Mouse (Mus musculus) layer of hippocampus, postnatal 36 days (tissue): Measurements from ENCODE around the gene Vps37b. TPM values are rescaled to one million over a fixed set of nuclear protein-coding genes. Genes with fewer than 3 reads are reported as not detected.

Experiments
- DNase-seq, 2 experiments: peaks; one replicate each; pipeline ENCODE4 v3.0.0; 2022
- total RNA-seq, 2 experiments: library from RNA; stranded (reverse); gene quantifications; 2 replicates each; pipeline ENCODE4 v1.2.3; 2021

Gene Vps37b
- total RNA-seq, 2 experiments from 2014 or later, result 32.6 to 40.8 TPM

GRCm38 (mm10) chr5:124001274-124001673 is 30.8 kb downstream of the Vps37b start:
- no peak for DNase-seq

DNA sequence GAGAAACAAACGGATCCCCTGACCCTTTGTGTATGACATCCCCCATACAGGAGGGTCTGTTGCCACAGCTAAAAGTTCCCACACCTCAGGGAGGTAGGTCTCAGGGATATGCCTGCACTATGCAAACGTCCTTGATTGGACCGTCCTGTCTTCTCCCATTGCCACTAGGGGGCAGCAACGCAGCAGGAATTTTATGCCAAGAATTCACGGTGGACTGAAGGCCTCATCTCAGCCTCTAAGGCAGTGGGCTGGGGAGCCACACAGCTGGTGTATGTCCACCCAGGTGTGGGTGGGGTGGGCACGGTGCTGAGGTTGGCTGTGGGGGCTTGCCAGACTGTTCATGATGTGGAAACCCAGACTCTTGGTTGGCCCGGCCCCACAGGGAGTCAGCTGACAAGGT is 31.2 kb downstream of the Vps37b start:
- DNase-seq, result peak; percentile 86 to 91

GRCm38 (mm10) chr5:123998370-123998769 is 33.7 kb downstream of the Vps37b start:
- DNase-seq, result no peak

GRCm38 (mm10) chr5:123997811-123998210 is 34.3 kb downstream of the Vps37b start:
- no peak for DNase-seq

GRCm38 (mm10) chr5:123997211-123997751 is 34.8 kb downstream of the Vps37b start:
- no peak for DNase-seq

DNA sequence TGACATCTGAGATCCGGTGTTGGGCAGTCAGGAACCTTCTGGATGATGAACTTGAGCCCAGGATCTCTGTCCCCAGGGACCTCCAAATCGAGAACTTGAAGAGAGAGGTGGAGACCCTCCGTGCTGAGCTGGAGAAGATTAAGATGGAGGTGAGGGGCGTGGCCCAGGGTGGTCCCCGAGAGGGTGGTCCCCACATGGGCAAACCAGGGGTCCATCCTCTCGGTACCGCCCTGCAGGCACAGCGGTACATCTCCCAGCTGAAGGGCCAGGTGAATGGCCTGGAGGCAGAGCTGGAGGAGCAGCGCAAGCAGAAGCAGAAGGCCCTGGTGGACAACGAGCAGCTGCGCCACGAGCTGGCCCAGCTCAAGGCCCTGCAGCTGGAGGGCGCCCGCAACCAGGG is 35.4 kb downstream of the Vps37b start:
- DNase-seq, result no peak

GRCm38 (mm10) chr5:123996194-123996593 is 35.9 kb downstream of the Vps37b start:
- no peak for DNase-seq

- DNase-seq, result no peak
Measured at GRCm38 (mm10) chr5:123995388-123995787, 36.7 kb downstream of the Vps37b start.

- DNase-seq, result no peak
Measured at GRCm38 (mm10) chr5:123994468-123994867, 37.6 kb downstream of the Vps37b start.

GRCm38 (mm10) chr5:123993263-123994036 is 38.6 kb downstream of the Vps37b start:
- DNase-seq, result peak; percentile 82

- peak; percentile 77 to 81 for DNase-seq
Measured at GRCm38 (mm10) chr5:123992794-123993193, 39.3 kb downstream of the Vps37b start.

DNA sequence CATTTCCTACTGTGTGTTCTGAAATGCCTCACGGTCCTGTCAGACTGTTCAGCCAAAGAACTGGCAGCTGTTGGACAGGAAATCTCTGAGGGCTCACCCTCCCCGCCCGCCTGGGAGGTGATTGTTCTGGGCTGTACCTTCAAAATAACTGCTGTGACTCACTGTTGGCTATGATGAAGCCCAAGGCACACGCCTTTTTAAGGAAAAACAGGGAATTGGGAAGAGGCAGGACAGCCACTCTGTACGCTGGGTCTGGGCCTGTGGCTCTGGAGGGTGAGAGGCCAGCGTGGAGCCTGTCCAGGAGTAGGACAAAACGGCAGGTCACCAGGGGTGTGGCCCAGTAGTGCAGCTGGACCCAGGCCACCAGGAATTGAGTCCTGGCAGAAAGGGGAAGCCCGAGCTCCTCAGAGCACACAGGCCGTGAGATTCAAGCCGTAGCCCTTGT is 39.9 kb downstream of the Vps37b start:
- DNase-seq, result no peak

DNA sequence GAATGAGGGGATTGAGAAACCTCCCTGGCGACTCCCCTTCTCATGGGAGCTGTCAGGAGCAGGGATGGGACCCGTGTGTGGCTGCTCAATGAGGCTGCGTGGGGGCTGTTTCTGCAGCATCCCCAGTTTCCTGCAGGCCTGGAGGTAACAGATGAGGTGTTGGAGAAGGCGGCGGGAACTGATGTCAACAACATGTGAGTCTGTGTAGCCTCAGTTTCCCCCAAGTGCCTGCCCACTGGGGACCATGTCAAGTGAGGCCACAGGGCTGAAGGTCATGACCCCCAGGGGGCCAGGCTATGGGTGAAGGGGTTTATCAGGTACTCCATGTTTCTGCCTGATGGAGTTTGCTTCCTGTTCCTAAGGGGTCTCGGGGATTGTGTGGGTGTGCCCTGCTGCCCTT is 40.7 kb downstream of the Vps37b start:
- DNase-seq, result no peak

GRCm38 (mm10) chr5:123989941-123990885 is 41.9 kb downstream of the Vps37b start:
- DNase-seq, result no peak

DNA sequence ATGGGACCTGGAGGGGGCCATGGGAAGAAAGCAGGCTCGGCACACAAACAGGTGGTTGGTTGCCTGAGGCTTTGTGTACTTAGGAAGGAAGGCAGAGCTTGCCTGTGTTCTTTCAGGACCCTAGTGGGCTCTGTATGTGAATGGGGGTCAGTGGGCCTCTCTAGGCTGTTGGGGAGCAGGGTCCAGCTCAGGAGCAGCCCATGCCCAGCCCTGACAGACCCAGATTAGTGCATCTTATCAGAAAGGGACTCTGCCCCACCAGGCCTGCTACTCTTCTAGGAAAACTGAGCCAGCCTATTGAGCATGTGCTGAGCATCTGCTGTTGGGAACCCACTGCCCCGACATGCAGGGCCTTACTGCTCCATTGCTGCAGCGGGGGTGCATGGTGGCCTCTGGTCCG is 44.6 kb downstream of the Vps37b start:
- no peak for DNase-seq

DNA sequence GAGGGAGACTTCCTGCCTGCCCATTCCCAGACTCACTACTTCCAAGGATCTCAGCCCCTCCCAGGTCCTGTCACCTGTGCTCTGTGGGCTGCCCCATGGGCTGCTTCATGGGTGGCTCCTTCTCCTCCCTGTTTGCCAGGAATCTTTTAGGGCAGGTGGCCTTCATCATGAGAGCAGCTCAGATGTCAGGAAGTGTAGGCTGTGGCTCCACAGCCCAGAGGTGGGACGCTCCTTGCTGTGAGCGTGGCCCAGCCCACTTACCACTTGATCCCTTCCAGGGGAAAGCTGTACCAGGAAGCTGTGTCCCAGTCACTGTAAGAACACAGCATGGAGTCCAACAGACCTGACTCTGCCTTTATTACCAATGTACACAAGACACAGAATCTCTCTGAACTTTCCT is 45.1 kb downstream of the Vps37b start:
- DNase-seq, result no peak

GRCm38 (mm10) chr5:123985434-123985833 is 46.6 kb downstream of the Vps37b start:
- DNase-seq, result peak in 1 of 2 experiments; percentile 60

GRCm38 (mm10) chr5:123982838-123983237 is 49.2 kb downstream of the Vps37b start:
- no peak for DNase-seq

DNA sequence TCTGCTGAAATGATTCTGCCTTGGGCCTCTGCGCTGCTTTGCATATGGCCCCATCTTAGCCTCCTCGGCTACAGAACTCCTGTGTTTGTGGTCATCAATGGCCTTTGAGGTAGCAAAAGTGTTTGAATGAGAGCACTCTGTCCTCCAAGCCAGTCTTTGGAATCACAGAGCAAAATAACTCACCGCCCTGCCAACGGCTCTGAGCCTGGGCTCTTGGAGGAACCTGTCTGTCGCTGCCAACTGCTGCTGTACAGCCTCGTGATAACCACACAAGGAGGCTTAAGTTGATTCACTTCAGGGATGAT is 50.9 kb downstream of the Vps37b start:
- DNase-seq, result no peak

- no peak for DNase-seq
Measured at GRCm38 (mm10) chr5:123980521-123981249, 51.4 kb downstream of the Vps37b start.

DNA sequence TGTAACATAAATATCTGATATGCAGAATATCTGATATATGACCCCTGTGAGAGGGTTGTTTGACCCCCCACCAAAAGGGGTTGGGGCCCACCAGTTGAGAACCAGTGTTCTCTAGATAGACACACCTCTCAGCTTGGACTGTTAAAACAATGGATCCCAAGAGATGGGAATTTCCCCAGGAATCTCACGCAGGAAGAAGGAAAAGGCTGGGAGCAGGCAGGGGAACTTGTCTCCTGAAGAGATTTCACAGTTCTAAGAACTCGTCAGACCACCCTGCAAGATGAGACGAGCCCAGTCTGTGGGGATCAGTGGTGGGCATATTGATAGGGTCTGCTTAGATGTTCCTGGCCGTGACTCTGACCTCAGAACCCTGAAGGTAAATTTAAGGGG is 52.1 kb downstream of the Vps37b start:
- no peak for DNase-seq

DNA sequence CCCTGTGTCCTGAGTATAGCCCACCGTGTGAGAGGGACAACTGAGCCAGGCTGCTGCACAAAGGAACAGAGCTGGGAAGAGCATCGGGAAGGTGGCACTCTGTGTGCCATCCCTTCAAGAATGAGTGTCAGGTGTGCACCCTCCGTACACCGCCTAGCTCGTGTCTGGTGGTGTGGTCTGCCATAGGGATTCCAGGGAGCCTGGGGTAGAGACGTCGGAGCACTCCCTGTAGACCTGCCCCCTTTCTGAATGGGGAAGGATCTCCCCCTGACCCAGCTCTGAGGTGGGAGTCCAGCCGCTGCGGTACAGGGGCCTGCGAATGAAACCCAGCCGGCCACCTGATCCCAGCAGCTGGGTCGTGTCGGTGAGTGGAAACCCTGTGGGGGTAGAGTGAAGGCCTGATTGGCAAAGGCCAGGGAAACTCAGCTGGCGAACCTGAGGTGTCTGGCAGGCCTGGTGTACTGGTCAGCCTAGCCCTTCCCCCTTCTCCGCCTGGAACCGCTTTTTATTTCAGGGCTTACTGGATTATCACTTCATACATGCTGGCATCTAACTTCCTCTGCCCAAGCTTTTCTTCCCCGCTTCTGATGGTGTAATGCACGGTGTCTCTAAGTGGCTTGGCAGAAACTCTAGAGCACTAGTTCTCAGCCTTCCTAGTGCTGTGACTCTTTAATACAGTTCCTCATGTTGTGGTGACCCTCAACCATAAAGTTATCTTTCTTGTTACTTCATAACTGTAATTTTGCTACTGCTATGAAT is 52.7 kb downstream of the Vps37b start:
- no peak for DNase-seq
